Mouse (Mus musculus): ENCODE data around the gene Reep1. TPM values are rescaled to one million over a fixed set of nuclear protein-coding genes. Genes with fewer than 3 reads are reported as not detected.

Gene Reep1
- polyA plus RNA-seq, 1 experiment from 2014 or later: 118 TPM

- WGBS: 84% methylated on average over 6 of the region's 6 CpGs
- no peak for DNase-seq (ENCODE audit: low spot score)
Measured at GRCm38 (mm10) chr6:71744934-71745333, 37.6 kb downstream of the Reep1 start.

DNA sequence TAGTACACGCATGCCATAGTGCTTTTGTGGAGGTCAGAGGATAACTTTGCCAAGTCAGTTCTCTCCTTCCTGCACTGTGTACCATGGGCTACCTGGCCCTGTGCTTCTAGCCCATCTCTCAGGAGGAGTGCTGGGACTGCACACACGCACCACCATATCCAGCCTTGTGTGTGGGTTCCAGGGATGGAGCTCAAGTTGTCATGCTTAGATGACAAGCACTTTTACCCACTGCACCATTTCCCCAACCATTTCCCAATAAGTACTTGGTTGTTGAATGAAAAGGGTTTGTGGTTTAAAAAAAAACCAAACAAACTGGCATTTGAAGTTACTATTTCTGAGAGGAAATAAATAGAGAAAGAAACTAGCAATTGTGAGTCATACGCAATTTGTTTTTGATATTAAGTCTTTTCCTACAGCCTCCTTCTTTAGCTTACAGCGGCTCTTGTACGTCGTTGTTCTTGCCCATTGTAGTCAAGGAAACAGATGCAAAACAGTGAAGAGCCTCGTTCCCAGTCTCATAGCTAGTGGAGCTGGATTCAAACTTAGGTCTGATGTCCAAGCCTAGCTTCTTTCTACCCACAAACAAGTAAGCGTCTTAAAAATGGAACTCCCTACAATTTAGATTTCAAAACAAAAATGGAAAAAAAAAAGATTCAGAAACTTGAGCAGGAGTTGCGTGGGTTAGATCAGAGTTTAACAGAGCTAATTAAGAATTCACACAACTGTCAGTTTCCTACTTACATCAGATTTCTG is 38.3 kb downstream of the Reep1 start:
- no peaks in the 10 kb centered on the region for H3K9me3 ChIP-seq (ENCODE audit: control insufficient read depth, low read length)
- H3K9ac ChIP-seq (ENCODE audit: low read length): no peak overlapping the region
- DNase-seq (ENCODE audit: low spot score) (no peak), ATAC-seq (ENCODE audit: insufficient read depth, low FRiP score, low TSS enrichment) (no peak)
- no peaks in the 10 kb centered on the region for H3K27me3 ChIP-seq (ENCODE audit: control insufficient read depth, insufficient read depth, low read length)
- no peaks in the 10 kb centered on the region for H3K36me3 ChIP-seq (ENCODE audit: control insufficient read depth, insufficient read depth, low read length)
- H3K4me1 ChIP-seq (ENCODE audit: control insufficient read depth, insufficient read depth, low read length): no peaks in the 10 kb centered on the region
- 88% methylated on average over 9 of the region's 9 CpGs for WGBS
- no peak overlapping the region for H3K4me3 ChIP-seq (ENCODE audit: low read depth, low read length)
- H3K27ac ChIP-seq (ENCODE audit: low read depth, low read length): no peak overlapping the region
- H3K4me2 ChIP-seq (ENCODE audit: low read depth): no peak overlapping the region

More at GRCm38 (mm10) chr6:71744934-71745333, 37.6 kb downstream of the Reep1 start:
- no peaks in the 10 kb centered on the region for H3K36me3 ChIP-seq (ENCODE audit: control insufficient read depth, insufficient read depth, low read length)
- no peak for ATAC-seq (ENCODE audit: insufficient read depth, low FRiP score, low TSS enrichment)
- no peak overlapping the region for H3K9ac ChIP-seq (ENCODE audit: low read length)
- H3K9me3 ChIP-seq (ENCODE audit: control insufficient read depth, low read length): no peaks in the 10 kb centered on the region
- H3K27me3 ChIP-seq (ENCODE audit: control insufficient read depth, insufficient read depth, low read length): no peaks in the 10 kb centered on the region
- H3K4me1 ChIP-seq (ENCODE audit: control insufficient read depth, insufficient read depth, low read length): no peaks in the 10 kb centered on the region
- no peak overlapping the region for H3K4me3 ChIP-seq (ENCODE audit: low read depth, low read length)
- no peak overlapping the region for H3K27ac ChIP-seq (ENCODE audit: low read depth, low read length)
- no peak overlapping the region for H3K4me2 ChIP-seq (ENCODE audit: low read depth)

GRCm38 (mm10) chr6:71746246-71746645 is 38.9 kb downstream of the Reep1 start:
- H3K4me3 ChIP-seq (ENCODE audit: low read depth, low read length): no peak overlapping the region
- no peak overlapping the region for H3K9ac ChIP-seq (ENCODE audit: low read length)
- ATAC-seq (ENCODE audit: insufficient read depth, low FRiP score, low TSS enrichment) (no peak), DNase-seq (ENCODE audit: low spot score) (no peak)
- no peaks in the 10 kb centered on the region for H3K27me3 ChIP-seq (ENCODE audit: control insufficient read depth, insufficient read depth, low read length)
- H3K4me1 ChIP-seq (ENCODE audit: control insufficient read depth, insufficient read depth, low read length): no peaks in the 10 kb centered on the region
- no peak overlapping the region for H3K27ac ChIP-seq (ENCODE audit: low read depth, low read length)
- no peak overlapping the region for H3K4me2 ChIP-seq (ENCODE audit: low read depth)
- H3K9me3 ChIP-seq (ENCODE audit: control insufficient read depth, low read length): no peaks in the 10 kb centered on the region
- WGBS: 41% methylated on average over 1 of the region's 1 CpGs
- H3K36me3 ChIP-seq (ENCODE audit: control insufficient read depth, insufficient read depth, low read length): no peaks in the 10 kb centered on the region

GRCm38 (mm10) chr6:71746846-71747245 is 39.5 kb downstream of the Reep1 start:
- no peak for ATAC-seq (ENCODE audit: insufficient read depth, low FRiP score, low TSS enrichment)
- no peaks in the 10 kb centered on the region for H3K36me3 ChIP-seq (ENCODE audit: control insufficient read depth, insufficient read depth, low read length)
- WGBS: 82% methylated on average over 8 of the region's 8 CpGs

DNA sequence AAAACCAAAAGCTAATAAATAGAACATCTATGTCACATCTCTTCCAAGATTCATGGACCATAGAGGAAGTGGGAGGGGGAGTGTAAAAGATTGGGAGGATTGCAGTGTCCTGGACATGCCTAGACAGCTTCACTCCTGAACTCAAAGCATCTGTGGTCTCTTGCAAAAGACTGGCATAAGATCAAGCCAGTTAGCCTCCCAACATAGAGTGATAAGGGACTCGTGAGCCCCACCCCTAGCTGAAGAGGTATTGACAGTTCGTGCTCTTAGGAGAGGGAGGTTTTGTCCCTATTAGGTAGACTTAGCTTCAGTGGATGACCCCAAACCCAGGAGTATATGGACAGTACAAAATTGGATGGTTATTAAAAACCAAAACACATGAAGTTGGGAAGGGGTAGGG is 44.2 kb downstream of the Reep1 start:
- Histone ChIP-seq H3K4me2 (ENCODE audit: low read depth) (no peak overlapping the region), H3K4me3 (ENCODE audit: low read depth, low read length) (no peak overlapping the region), H3K36me3 (ENCODE audit: control insufficient read depth, insufficient read depth, low read length) (no peaks in the 10 kb centered on the region), H3K27ac (ENCODE audit: low read depth, low read length) (no peak overlapping the region), H3K9ac (ENCODE audit: low read length) (no peak overlapping the region), H3K9me3 (ENCODE audit: control insufficient read depth, low read length) (no peaks in the 10 kb centered on the region), H3K4me1 (ENCODE audit: control insufficient read depth, insufficient read depth, low read length) (no peaks in the 10 kb centered on the region), H3K27me3 (ENCODE audit: control insufficient read depth, insufficient read depth, low read length) (no peaks in the 10 kb centered on the region)
- ATAC-seq (ENCODE audit: insufficient read depth, low FRiP score, low TSS enrichment) (no peak), DNase-seq (ENCODE audit: low spot score) (no peak)
- 78% methylated on average over 2 of the region's 2 CpGs for WGBS

More at GRCm38 (mm10) chr6:71746846-71747245, 39.5 kb downstream of the Reep1 start:
- Histone ChIP-seq H3K9me3 (ENCODE audit: control insufficient read depth, low read length) (no peaks in the 10 kb centered on the region), H3K4me3 (ENCODE audit: low read depth, low read length) (no peak overlapping the region), H3K9ac (ENCODE audit: low read length) (no peak overlapping the region), H3K4me2 (ENCODE audit: low read depth) (no peak overlapping the region), H3K4me1 (ENCODE audit: control insufficient read depth, insufficient read depth, low read length) (no peaks in the 10 kb centered on the region), H3K27ac (ENCODE audit: low read depth, low read length) (no peak overlapping the region), H3K27me3 (ENCODE audit: control insufficient read depth, insufficient read depth, low read length) (no peaks in the 10 kb centered on the region)
- DNase-seq (ENCODE audit: low spot score): no peak

- no peak overlapping the region for H3K27ac ChIP-seq (ENCODE audit: low read depth, low read length)
- no peak overlapping the region for H3K4me3 ChIP-seq (ENCODE audit: low read depth, low read length)
- H3K27me3 ChIP-seq (ENCODE audit: control insufficient read depth, insufficient read depth, low read length): no peaks in the 10 kb centered on the region
- WGBS: 89% methylated on average over 7 of the region's 7 CpGs
- no peak overlapping the region for H3K9ac ChIP-seq (ENCODE audit: low read length)
- no peak for ATAC-seq (ENCODE audit: insufficient read depth, low FRiP score, low TSS enrichment)
- H3K4me2 ChIP-seq (ENCODE audit: low read depth): no peak overlapping the region
- no peaks in the 10 kb centered on the region for H3K4me1 ChIP-seq (ENCODE audit: control insufficient read depth, insufficient read depth, low read length)
- H3K9me3 ChIP-seq (ENCODE audit: control insufficient read depth, low read length): no peaks in the 10 kb centered on the region
- H3K36me3 ChIP-seq (ENCODE audit: control insufficient read depth, insufficient read depth, low read length): no peaks in the 10 kb centered on the region
- DNase-seq (ENCODE audit: low spot score): no peak
Measured at GRCm38 (mm10) chr6:71752791-71753464, 45.6 kb downstream of the Reep1 start.

DNA sequence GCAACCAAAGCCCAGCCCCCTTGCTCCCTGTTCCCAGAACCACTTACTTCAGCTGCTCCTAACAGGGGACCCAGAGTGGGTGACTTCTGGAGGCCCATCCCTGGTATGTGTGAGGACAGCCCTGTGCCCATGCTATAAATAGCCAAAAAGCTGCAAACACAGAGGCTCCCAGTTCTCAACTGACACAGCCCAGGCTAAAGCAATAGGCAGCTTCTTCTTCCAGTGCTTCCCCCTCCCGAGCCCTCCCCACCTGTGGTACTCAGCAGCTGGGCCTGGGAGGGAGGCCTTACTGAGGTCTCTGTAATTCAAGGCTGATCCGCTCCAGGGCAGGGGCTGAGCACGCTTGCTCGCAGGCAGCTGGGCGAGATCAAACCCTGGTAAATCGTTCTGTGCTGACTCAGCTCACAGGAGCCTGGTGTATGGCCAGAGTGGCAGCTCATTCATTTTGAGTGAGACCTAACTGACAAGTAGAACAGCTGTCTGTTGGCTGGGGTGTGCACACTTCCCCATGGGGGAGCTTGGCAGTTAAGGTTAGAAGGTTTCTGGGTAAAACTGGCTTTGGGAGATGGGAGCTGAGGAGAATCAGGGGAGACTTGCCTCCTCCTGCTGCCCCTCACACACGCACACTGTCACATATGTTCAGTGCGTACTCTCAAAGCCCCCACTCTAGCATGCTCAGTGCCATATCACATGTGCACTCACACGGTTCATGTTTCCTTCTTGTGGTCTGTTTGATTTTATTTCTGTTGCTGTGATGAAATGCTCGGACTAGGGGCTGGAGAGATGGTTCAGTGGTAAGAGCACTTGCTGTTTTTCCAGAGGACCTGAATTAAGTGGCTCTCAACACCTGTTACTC is 49.9 kb downstream of the Reep1 start:
- H3K9ac ChIP-seq (ENCODE audit: low read length): no peak overlapping the region
- ATAC-seq (ENCODE audit: insufficient read depth, low FRiP score, low TSS enrichment): no peak
- H3K4me1 ChIP-seq (ENCODE audit: control insufficient read depth, insufficient read depth, low read length): no peaks in the 10 kb centered on the region
- DNase-seq (ENCODE audit: low spot score): peak; percentile 45
- H3K27ac ChIP-seq (ENCODE audit: low read depth, low read length): no peak overlapping the region
- H3K36me3 ChIP-seq (ENCODE audit: control insufficient read depth, insufficient read depth, low read length): no peaks in the 10 kb centered on the region
- no peak overlapping the region for H3K4me3 ChIP-seq (ENCODE audit: low read depth, low read length)
- 59% methylated on average over 10 of the region's 10 CpGs for WGBS
- no peak overlapping the region for H3K4me2 ChIP-seq (ENCODE audit: low read depth)
- no peaks in the 10 kb centered on the region for H3K27me3 ChIP-seq (ENCODE audit: control insufficient read depth, insufficient read depth, low read length)
- no peaks in the 10 kb centered on the region for H3K9me3 ChIP-seq (ENCODE audit: control insufficient read depth, low read length)

- no peaks in the 10 kb centered on the region for H3K4me1 ChIP-seq (ENCODE audit: control insufficient read depth, insufficient read depth, low read length)
- H3K27ac ChIP-seq (ENCODE audit: low read depth, low read length): no peak overlapping the region
- 78% methylated on average over 4 of the region's 4 CpGs for whole genome bisulfite sequencing
- H3K4me3 ChIP-seq (ENCODE audit: low read depth, low read length): no peak overlapping the region
- ATAC-seq (ENCODE audit: insufficient read depth, low FRiP score, low TSS enrichment) (no peak), DNase-seq (ENCODE audit: low spot score) (no peak)
- no peaks in the 10 kb centered on the region for H3K36me3 ChIP-seq (ENCODE audit: control insufficient read depth, insufficient read depth, low read length)
- no peaks in the 10 kb centered on the region for H3K9me3 ChIP-seq (ENCODE audit: control insufficient read depth, low read length)
- no peaks in the 10 kb centered on the region for H3K27me3 ChIP-seq (ENCODE audit: control insufficient read depth, insufficient read depth, low read length)
- no peak overlapping the region for H3K9ac ChIP-seq (ENCODE audit: low read length)
- H3K4me2 ChIP-seq (ENCODE audit: low read depth): no peak overlapping the region
Measured at GRCm38 (mm10) chr6:71758780-71759179, 51.4 kb downstream of the Reep1 start.

All from neural tube, embryonic 11.5 days (tissue).